Mouse (Mus musculus) heart, embryonic 11.5 days (tissue): Measurements from ENCODE around the gene 9530003J23Rik. TPM values are rescaled to one million over a fixed set of nuclear protein-coding genes. Genes with fewer than 3 reads are reported as not detected.

Experiments used
- ATAC-seq: fragments of 200-750 bp; cut with Nextera tagmentation; replicated peaks from 2 replicates; pipeline ENCODE4 v1.8.0; 2017; ENCODE audit warnings: moderate library complexity; ENCODE audit not compliant: insufficient number of reproducible peaks, low FRiP score, low TSS enrichment
- H3K27ac ChIP-seq: fragments of 300-500 bp; sonication (generic); 2 replicates; pipeline ENCODE4 v1.5.1; 2014; ENCODE audit warnings: mild to moderate bottlenecking, low read depth, low read length
- H3K27me3 ChIP-seq: fragments of 300-500 bp; sonication (generic); 2 replicates; pipeline ENCODE4 v1.6.1; 2014; ENCODE audit warnings: mild to moderate bottlenecking, low read length, mixed read lengths; ENCODE audit not compliant: control insufficient read depth, insufficient read depth
- H3K36me3 ChIP-seq: fragments of 300-500 bp; sonication (generic); 2 replicates; pipeline ENCODE4 v1.6.1; 2014; ENCODE audit warnings: mild to moderate bottlenecking, low read length, moderate library complexity, mixed read lengths; ENCODE audit not compliant: control insufficient read depth, insufficient read depth
- H3K4me1 ChIP-seq: fragments of 300-500 bp; sonication (generic); 2 replicates; pipeline ENCODE4 v1.6.1; 2014; ENCODE audit warnings: low read length; ENCODE audit not compliant: control insufficient read depth, insufficient read depth
- H3K4me2 ChIP-seq: fragments of 300-500 bp; sonication (generic); 2 replicates; pipeline ENCODE4 v1.6.1; 2014; ENCODE audit warnings: mild to moderate bottlenecking, moderate library complexity
- H3K4me3 ChIP-seq: fragments of 300-500 bp; sonication (generic); 2 replicates; pipeline ENCODE4 v1.5.1; 2014; ENCODE audit warnings: low read depth, low read length
- H3K9ac ChIP-seq: fragments of 300-500 bp; sonication (generic); 2 replicates; pipeline ENCODE4 v1.6.1; 2014; ENCODE audit warnings: mild to moderate bottlenecking, low read depth, low read length, moderate library complexity
- H3K9me3 ChIP-seq: fragments of 300-500 bp; sonication (generic); replicated peaks from 2 replicates; pipeline ENCODE4 v1.6.1; 2016; ENCODE audit warnings: low read length; ENCODE audit not compliant: control insufficient read depth
- WGBS: fragments of 180-500 bp; shearing (Covaris S2); extraction: QIAGEN DNeasy Blood & Tissue Kit; methylation state at CpG from one replicate; pipeline ENCODE4 v1.1.7; 2014; ENCODE audit not compliant: insufficient replicate concordance; 5-methylcytosine and 5-hydroxymethylcytosine counted together
- polyA plus RNA-seq: library from polyadenylated mRNA; unstranded; fragments of >200 nt; fragmentation: Nextera tagmentation; extraction: Ambion mirVana; gene quantifications from 2 replicates; pipeline ENCODE4 v1.2.1, GENCODE M21; 2014

The 9530003J23Rik gene
- polyA plus RNA-seq, 1 experiment from 2014 or later, result not detected

GRCm38 (mm10) chr10:117208221-117208620 is 30.3 kb downstream of the 9530003J23Rik start:
- 0 out of 2 replicates have a peak, but pooled peaks cover 2% of the 10 kb centered on the region for H3K9me3 ChIP-seq
- 0 out of 2 replicates have a peak, but pooled peaks cover 7% of the 10 kb centered on the region for H3K4me1 ChIP-seq
- 0 out of 2 replicates have a peak, but pooled peaks cover 1% of the 10 kb centered on the region for H3K36me3 ChIP-seq
- no peak for ATAC-seq
- H3K9ac ChIP-seq, result no peak overlapping the region
- no peaks in the 10 kb centered on the region for H3K27me3 ChIP-seq
- H3K4me3 ChIP-seq, result no peak overlapping the region
- H3K4me2 ChIP-seq, result no peak overlapping the region
- no peak overlapping the region for H3K27ac ChIP-seq
- 79% methylated on average over 15 of the region's 15 CpGs for WGBS

GRCm38 (mm10) chr10:117206070-117206469 is 32.4 kb downstream of the 9530003J23Rik start:
- H3K4me3 ChIP-seq, result no peak overlapping the region
- 95% methylated on average over 3 of the region's 3 CpGs for WGBS
- no peaks in the 10 kb centered on the region for H3K36me3 ChIP-seq
- no peak overlapping the region for H3K4me2 ChIP-seq
- no peak for ATAC-seq
- 0 out of 2 replicates have a peak, but pooled peaks cover 2% of the 10 kb centered on the region for H3K9me3 ChIP-seq
- no peaks in the 10 kb centered on the region for H3K27me3 ChIP-seq
- H3K27ac ChIP-seq, result no peak overlapping the region
- no peak overlapping the region for H3K9ac ChIP-seq
- H3K4me1 ChIP-seq, result 0 out of 2 replicates have a peak, but pooled peaks cover 14% of the 10 kb centered on the region

GRCm38 (mm10) chr10:117203558-117203981 is 34.9 kb downstream of the 9530003J23Rik start:
- 0 out of 2 replicates have a peak, but pooled peaks cover 2% of the 10 kb centered on the region for H3K9me3 ChIP-seq
- H3K27ac ChIP-seq, result no peak overlapping the region
- no peak overlapping the region for H3K4me3 ChIP-seq
- no peaks in the 10 kb centered on the region for H3K36me3 ChIP-seq
- ATAC-seq, result no peak
- H3K27me3 ChIP-seq, result no peaks in the 10 kb centered on the region
- no peak overlapping the region for H3K4me2 ChIP-seq
- 61% methylated on average over 2 of the region's 2 CpGs for WGBS
- H3K9ac ChIP-seq, result no peak overlapping the region
- H3K4me1 ChIP-seq, result 0 out of 2 replicates have a peak, but pooled peaks cover 9% of the 10 kb centered on the region

GRCm38 (mm10) chr10:117202981-117203557 is 35.4 kb downstream of the 9530003J23Rik start:
- Histone ChIP-seq H3K36me3 (no peaks in the 10 kb centered on the region), H3K4me3 (no peak overlapping the region), H3K4me1 (0 out of 2 replicates have a peak, but pooled peaks cover 9% of the 10 kb centered on the region), H3K9me3 (0 out of 2 replicates have a peak, but pooled peaks cover 2% of the 10 kb centered on the region), H3K27ac (no peak overlapping the region), H3K4me2 (no peak overlapping the region), H3K27me3 (no peaks in the 10 kb centered on the region), H3K9ac (no peak overlapping the region)
- WGBS, result 31% methylated on average over 17 of the region's 17 CpGs
- ATAC-seq, result no peak

GRCm38 (mm10) chr10:117199701-117200100 is 38.8 kb downstream of the 9530003J23Rik start:
- WGBS, result 74% methylated on average over 3 of the region's 3 CpGs
- H3K27ac ChIP-seq, result no peak overlapping the region

GRCm38 (mm10) chr10:117196696-117197095 is 41.8 kb downstream of the 9530003J23Rik start:
- Histone ChIP-seq H3K4me3 (no peak overlapping the region), H3K4me2 (no peak overlapping the region), H3K36me3 (no peaks in the 10 kb centered on the region), H3K9ac (no peak overlapping the region), H3K27me3 (no peaks in the 10 kb centered on the region), H3K9me3 (no peaks in the 10 kb centered on the region), H3K4me1 (peaks cover 3% of the 10 kb centered on the region; the same call in 1 of the 2 replicates), H3K27ac (no peak overlapping the region)
- 78% methylated on average over 3 of the region's 3 CpGs for WGBS
- ATAC-seq, result no peak

More at GRCm38 (mm10) chr10:117199701-117200100, 38.8 kb downstream of the 9530003J23Rik start:
- no peak for ATAC-seq
- Histone ChIP-seq H3K4me2 (no peak overlapping the region), H3K9ac (no peak overlapping the region), H3K36me3 (no peaks in the 10 kb centered on the region), H3K9me3 (0 out of 2 replicates have a peak, but pooled peaks cover 1% of the 10 kb centered on the region), H3K4me1 (peaks cover 12% of the 10 kb centered on the region; the same call in 1 of the 2 replicates), H3K4me3 (no peak overlapping the region), H3K27me3 (no peaks in the 10 kb centered on the region)

- no peak for ATAC-seq
- Histone ChIP-seq H3K9ac (no peak overlapping the region), H3K4me1 (peaks cover 3% of the 10 kb centered on the region; the same call in 1 of the 2 replicates), H3K4me2 (no peak overlapping the region), H3K27me3 (no peaks in the 10 kb centered on the region), H3K4me3 (no peak overlapping the region), H3K9me3 (no peaks in the 10 kb centered on the region), H3K27ac (no peak overlapping the region), H3K36me3 (no peaks in the 10 kb centered on the region)
- 94% methylated on average over 4 of the region's 4 CpGs for WGBS
Measured at GRCm38 (mm10) chr10:117195748-117196147, 42.8 kb downstream of the 9530003J23Rik start.

- WGBS, result 83% methylated on average over 12 of the region's 12 CpGs
- Histone ChIP-seq H3K4me1 (peaks cover 3% of the 10 kb centered on the region; the same call in 1 of the 2 replicates), H3K4me2 (no peak overlapping the region), H3K27me3 (no peaks in the 10 kb centered on the region), H3K27ac (no peak overlapping the region), H3K9ac (no peak overlapping the region), H3K9me3 (no peaks in the 10 kb centered on the region), H3K4me3 (no peak overlapping the region), H3K36me3 (no peaks in the 10 kb centered on the region)
- no peak; the same call in 1 of the 2 replicates for ATAC-seq
Measured at GRCm38 (mm10) chr10:117195005-117195404, 43.5 kb downstream of the 9530003J23Rik start.
